Mouse (Mus musculus) ES-CJ7 (cell line): Measurements from ENCODE around the gene Sox6.

Experiments
- DNase-seq: peaks from one replicate; pipeline ENCODE4 v3.0.0; 2011; ENCODE audit warnings: low read depth, low spot score

The Sox6 gene

DNA sequence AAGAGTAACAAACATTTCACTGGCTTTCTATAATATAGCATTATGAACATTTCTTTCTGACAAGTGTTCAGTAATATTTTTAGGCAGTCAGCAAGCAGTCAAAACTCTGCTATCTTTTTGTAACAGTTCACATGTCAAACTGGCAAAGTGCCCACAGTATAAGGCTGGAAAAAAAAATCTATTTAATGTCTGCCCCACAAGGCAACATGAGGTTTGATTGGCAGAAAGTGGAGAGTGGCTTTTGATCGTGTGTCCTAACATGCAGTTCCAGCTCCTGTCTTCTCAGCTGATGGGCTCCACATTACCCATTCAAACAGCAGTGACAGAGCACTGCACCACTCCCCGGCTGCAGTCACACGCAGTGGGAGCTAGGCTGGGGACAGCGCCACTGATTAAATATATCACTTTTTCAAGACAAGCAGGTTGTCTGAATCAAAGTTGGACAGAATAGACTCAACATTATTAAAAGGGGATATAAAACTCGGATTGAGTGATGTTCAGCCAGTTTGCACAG lies 286.4 kb downstream of the Sox6 start:
- DNase-seq: no peak

DNA sequence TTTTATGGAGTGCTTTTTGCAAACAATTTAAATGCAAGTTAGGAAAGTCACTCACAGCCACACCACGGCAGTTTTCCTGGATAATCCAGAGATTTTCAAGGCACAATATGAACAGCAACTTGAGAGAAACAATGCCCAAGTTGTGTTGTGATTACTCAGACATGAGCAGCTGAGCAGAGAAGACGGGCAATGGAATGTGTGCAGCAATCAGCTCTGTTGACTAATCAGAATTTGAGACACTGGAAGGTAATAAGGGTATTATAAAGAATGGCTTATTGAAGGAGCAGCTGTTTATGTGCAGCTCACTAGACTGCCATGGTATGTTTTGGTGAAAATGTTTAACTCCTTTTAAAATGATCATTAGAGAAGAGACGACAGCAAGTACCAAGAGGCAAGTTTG lies 287.5 kb downstream of the Sox6 start:
- no peak for DNase-seq

DNA sequence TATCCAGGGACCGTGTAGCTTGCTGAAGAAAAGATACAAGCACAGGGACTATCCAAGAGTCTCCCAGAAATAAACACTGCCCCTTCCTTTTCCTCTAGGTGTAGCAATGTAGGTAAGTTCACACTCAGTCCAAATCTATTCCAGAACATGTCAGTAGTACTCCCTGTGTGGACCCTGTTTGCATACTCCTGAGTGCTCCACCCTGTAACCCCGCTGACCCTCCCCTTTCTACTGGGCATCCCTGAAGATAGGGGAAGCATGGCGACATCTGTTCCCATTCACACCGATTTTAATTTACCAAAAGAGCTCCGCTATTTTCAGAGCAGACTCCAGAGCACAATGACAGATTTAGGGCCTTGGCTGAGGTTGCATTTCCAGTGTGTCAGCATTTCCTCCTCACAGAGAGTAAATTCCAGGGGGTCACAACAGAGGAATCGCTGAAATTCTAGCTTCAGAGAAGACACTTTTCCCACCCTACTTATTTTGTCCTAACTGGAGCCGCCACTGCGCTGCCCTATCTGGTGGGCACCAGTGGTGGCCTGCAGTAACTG lies 288.2 kb downstream of the Sox6 start:
- no peak for DNase-seq

- no peak for DNase-seq
These were observed 291.1 kb downstream of the Sox6 start for GRCm38 (mm10) chr7:115747541-115747940.

GRCm38 (mm10) chr7:115745672-115746253 lies 292.8 kb downstream of the Sox6 start:
- DNase-seq: no peak

GRCm38 (mm10) chr7:115734137-115734536 lies 304.5 kb downstream of the Sox6 start:
- no peak for DNase-seq

- no peak for DNase-seq
These were observed 305.8 kb downstream of the Sox6 start for GRCm38 (mm10) chr7:115732824-115733223.

GRCm38 (mm10) chr7:115726776-115727175 lies 311.8 kb downstream of the Sox6 start:
- no peak for DNase-seq

GRCm38 (mm10) chr7:115724404-115724803 lies 314.2 kb downstream of the Sox6 start:
- no peak for DNase-seq

GRCm38 (mm10) chr7:115721624-115722540 lies 316.7 kb downstream of the Sox6 start:
- DNase-seq: no peak

DNA sequence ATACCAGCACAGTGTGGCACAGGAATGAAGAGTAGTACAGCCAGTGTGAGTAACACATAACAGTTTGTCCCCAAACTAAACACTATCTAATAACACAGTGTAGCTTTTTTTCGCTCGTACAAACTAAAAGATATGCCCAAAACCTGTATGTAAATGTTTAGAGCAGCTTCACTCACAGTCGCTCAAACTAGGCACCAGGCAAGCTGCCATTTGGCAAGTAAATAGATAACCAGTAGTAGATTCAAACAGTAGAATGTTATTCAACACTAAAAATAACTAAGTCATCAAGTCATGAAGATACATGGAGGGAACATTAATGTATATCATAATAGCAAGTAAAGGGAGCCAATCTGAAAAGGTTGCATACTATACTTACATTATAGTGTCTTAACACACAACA lies 318.8 kb downstream of the Sox6 start:
- no peak for DNase-seq

DNA sequence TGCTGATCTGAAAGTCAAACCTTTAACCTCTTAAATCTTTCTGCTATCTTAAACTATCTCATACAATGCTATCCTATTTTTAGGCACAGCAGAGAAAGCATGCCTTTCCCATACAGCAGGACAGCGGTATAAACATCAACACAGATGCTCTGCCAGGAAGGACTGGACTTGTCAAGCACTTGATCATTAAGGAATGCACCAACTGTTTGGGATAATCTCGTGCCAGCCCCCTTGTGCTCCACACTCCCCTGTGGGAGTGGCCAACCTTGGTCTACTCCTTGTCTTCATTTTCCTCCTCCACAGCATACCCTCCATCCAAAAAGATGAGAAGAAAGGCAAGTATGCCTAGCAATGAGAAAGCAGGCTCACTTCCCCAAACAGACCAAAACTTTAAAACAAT lies 332.5 kb downstream of the Sox6 start:
- no peak for DNase-seq

GRCm38 (mm10) chr7:115698105-115698504 lies 340.5 kb downstream of the Sox6 start:
- DNase-seq: peak; percentile 42

- no peak for DNase-seq
These were observed 345.4 kb downstream of the Sox6 start for GRCm38 (mm10) chr7:115693206-115693605.

GRCm38 (mm10) chr7:115691091-115691490 lies 347.5 kb downstream of the Sox6 start:
- no peak for DNase-seq

DNA sequence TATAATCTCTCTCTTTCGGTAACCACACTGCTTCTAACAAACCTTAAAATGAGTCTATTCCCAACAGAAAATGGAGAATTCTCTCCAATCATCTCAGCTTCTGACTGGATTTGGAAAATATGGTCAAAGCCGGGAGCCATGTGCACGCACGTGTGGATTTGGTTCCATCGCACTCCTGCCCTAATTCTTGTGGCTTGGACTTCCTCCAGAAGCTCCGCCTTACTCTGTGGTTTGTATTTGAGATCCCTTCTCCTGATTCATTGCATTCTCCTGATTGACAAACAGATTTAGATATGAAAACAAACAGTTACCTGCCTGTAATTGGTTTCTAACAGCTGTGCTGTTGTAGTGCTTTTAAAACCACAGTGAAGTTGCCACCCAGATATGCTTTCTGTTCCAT lies 351.9 kb downstream of the Sox6 start:
- DNase-seq: no peak

DNA sequence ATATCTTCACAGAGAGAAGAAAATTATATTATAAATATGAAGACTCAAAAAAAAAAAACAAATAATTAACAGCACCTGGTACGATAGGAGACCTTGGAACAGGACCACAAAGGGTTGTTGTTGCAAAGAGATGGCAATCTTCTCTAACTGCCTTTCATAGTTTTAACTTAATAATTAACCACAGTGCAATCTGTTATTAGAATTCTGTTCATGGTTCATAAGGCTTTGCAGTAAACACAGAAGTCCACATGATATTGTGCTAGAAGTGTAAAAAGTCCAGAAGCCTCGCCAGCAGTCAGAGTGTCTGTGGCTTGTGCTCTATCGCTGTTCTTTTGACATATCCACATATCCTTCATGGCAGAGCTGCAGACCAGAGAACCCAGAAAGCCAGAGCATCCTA lies 354.5 kb downstream of the Sox6 start:
- DNase-seq: no peak

DNA sequence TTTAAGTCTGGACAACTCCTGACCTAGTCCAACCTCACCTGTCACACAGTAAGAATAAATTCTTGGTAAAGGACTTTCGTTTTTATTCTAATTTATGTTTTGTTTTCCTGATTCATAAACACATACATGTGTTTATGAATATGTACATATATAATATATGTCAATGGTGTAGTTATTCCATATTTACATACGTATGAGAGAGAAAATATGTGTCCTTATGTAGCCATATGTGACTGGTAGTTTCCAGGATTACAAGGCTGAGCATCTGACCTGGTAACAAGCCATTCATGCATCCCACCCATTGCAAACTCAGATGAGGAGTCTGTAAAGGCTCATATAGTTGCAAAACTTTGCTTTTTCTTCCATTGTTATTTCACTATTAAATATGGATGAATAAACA lies 366.8 kb downstream of the Sox6 start:
- DNase-seq: no peak

DNA sequence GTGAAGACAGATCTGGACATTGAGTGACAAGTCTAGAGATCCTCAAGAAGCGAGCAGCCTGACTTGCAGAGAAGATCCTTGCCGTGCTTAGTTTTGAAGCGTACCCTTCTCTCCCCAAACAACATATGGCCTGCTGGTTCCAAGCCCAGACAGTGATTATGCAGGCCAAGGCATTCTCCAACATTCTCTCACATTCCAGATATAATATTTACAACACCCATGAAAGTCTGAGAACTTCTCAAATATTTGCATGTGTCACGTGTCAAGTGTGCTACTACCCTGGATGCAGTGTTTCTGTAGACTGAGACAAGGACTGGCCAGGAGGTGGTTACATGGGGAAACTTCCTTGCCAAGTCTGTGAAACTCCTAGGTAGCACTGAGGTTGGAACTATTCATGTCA lies 367.3 kb downstream of the Sox6 start:
- DNase-seq: no peak

- DNase-seq: no peak
These were observed 369.2 kb downstream of the Sox6 start for GRCm38 (mm10) chr7:115669207-115670004.

DNA sequence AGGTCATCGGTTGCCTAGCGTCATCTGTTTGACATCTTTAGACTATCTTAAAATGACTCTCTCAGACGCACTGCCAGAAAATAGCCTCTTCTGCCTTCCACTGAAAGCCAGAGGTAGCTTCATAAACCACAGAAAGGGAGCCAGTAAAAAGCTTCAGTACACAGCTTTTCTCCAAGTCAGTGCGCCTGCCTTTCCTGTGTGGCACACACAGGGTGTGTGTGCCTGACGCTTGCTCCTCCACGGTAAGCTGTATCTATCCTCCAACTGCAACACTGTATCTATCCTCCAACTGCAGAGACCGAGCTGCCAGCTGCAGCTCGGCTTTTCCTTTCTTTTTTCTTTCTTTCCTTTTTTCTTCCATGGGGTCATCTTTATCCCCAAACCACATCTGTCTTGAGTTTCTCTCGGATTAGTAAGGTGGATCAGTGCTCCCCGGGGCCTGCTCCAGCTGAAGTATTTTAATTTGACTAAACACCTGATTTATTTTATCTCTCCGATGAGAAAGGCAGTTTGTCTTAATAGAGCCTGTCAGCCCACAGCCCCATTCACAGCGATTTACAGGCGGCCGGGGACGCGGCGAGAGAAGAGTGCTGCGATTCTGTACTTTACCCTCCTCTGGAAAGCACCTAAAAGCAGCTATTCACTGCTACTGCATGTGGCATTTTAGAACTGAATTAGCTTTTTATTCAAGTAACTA lies 371.8 kb downstream of the Sox6 start:
- no peak for DNase-seq
